Mouse (Mus musculus) liver, adult 2 months (tissue): Measurements from ENCODE around the gene Trpm1. TPM values are rescaled to one million over a fixed set of nuclear protein-coding genes. Genes with fewer than 3 reads are reported as not detected.

Experiments used
- DNase-seq: peaks from one replicate; pipeline ENCODE4 v3.0.0-alpha.2; 2011; ENCODE audit warnings: low read depth, low spot score; ENCODE audit errors: extremely low read depth
- H3K27ac ChIP-seq: fragments of 200-500 bp; replicated peaks from 2 replicates; pipeline ENCODE4 v1.5.1; 2012; ENCODE audit warnings: low read depth, mild to moderate bottlenecking, control low read depth, inconsistent platforms, low read length; ENCODE audit not compliant: insufficient read depth
- H3K27me3 ChIP-seq: fragments of 200-500 bp; 2 replicates; pipeline ENCODE4 v1.6.1; 2012; ENCODE audit warnings: mild to moderate bottlenecking, moderate library complexity, low read length, inconsistent platforms; ENCODE audit not compliant: control insufficient read depth, insufficient read depth
- H3K36me3 ChIP-seq: fragments of 200-500 bp; 2 replicates; pipeline ENCODE4 v1.6.1; 2012; ENCODE audit warnings: low read length, inconsistent platforms; ENCODE audit not compliant: control insufficient read depth, insufficient read depth
- H3K4me1 ChIP-seq: fragments of 200-500 bp; 2 replicates; pipeline ENCODE4 v1.6.1; 2011; ENCODE audit warnings: low read length; ENCODE audit not compliant: control insufficient read depth, insufficient read depth
- H3K4me3 ChIP-seq: fragments of 200-500 bp; 2 replicates; pipeline ENCODE4 v1.5.1; 2011; ENCODE audit warnings: low read depth, mild to moderate bottlenecking, control low read depth, low read length, moderate library complexity; ENCODE audit not compliant: insufficient read depth
- H3K79me2 ChIP-seq: fragments of 200-500 bp; 2 replicates; pipeline ENCODE4 v1.6.1; 2012; ENCODE audit warnings: inconsistent platforms, mild to moderate bottlenecking, low read length, moderate library complexity; ENCODE audit not compliant: control insufficient read depth, insufficient read depth
- H3K9ac ChIP-seq: fragments of 200-500 bp; 2 replicates; pipeline ENCODE4 v1.6.1; 2012; ENCODE audit warnings: low read depth, mild to moderate bottlenecking, control low read depth, inconsistent platforms, low read length
- CTCF ChIP-seq: fragments of 200-500 bp; IDR thresholded peaks from 2 replicates; pipeline ENCODE4 v1.5.1; 2011; ENCODE audit warnings: low read depth, low read length, control low read depth
- POLR2A ChIP-seq: fragments of 200-500 bp; IDR thresholded peaks from 2 replicates; pipeline ENCODE4 v1.6.1; 2011; ENCODE audit warnings: low read length, control low read depth; ENCODE audit not compliant: insufficient read depth; ENCODE audit errors: extremely low read depth
- WGBS: fragments of 180-500 bp; shearing (Covaris S2); methylation state at CpG from one replicate; pipeline ENCODE4 v1.1.7; 2018; 5-methylcytosine and 5-hydroxymethylcytosine counted together
- polyA plus RNA-seq: library from polyadenylated mRNA; depleted of rRNA; stranded (reverse); fragments of >200 nt; gene quantifications from 2 replicates; pipeline ENCODE4 v1.2.3, GENCODE M21; 2012
- total RNA-seq: library from RNA; depleted of rRNA; stranded (reverse); fragments of >200 nt; gene quantifications from 2 replicates; pipeline ENCODE4 v1.2.3, GENCODE M21; 2014

Trpm1 gene
- total and polyA plus RNA-seq, 2 experiments, result 0.04 TPM; not detected in 1

- WGBS, result 65% methylated on average over 7 of the region's 7 CpGs
Measured at GRCm38 (mm10) chr7:64156918-64157690, 3.5 kb downstream of the Trpm1 start.

DNA sequence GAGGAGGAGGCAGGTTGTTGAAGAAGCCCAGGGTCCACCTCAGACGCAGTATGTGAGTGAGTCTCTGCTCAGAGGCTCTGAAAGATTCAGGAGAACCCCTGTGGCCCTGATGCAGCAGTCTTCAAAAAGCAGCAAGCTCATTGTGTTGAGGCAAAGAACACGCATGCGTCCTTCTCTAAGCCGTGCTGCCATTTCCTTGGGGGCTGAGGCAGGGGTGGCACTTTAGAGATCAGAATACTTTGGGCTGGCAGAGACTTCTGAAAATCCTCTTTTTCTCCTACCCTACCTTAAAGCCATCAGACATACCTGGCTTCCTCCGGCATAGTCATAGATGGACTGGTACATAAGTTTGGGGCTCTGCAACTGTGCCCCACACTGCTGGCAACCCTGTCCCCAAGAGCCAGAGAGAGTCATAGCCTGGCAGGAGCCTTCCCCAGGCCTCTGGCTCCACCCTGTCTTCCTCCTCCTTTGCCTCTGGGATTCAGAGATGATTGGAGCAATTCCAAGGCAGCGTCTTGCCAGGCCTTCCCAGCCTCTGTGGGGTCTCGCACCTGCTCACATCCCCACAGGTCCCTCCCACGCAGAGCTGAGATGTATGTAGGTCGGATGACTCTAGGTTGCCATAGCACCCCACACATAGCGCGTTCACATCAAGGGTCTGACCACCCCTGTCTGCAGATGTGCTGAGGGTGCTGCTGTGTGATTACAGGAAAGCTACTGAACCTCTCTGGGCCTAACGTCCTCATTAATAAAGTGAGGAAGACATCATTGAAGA lies 4.8 kb downstream of the Trpm1 start:
- Histone ChIP-seq H3K27me3 (no peaks in the 10 kb centered on the region), H3K79me2 (no peaks in the 10 kb centered on the region), H3K9ac (no peak overlapping the region), H3K27ac (0 out of 2 replicates have a peak overlapping the region, but pooled peaks have one; percentile 6), H3K4me3 (no peak overlapping the region), H3K36me3 (no peaks in the 10 kb centered on the region), H3K4me1 (peaks cover 24% of the 10 kb centered on the region)
- no peak for DNase-seq
- no peak for TF ChIP-seq CTCF
- no peak for TF ChIP-seq POLR2A
- WGBS, result 91% methylated on average over 12 of the region's 12 CpGs

More at GRCm38 (mm10) chr7:64156918-64157690, 3.5 kb downstream of the Trpm1 start:
- Histone ChIP-seq H3K36me3 (no peaks in the 10 kb centered on the region), H3K9ac (no peak overlapping the region), H3K27me3 (no peaks in the 10 kb centered on the region), H3K4me3 (no peak overlapping the region), H3K79me2 (no peaks in the 10 kb centered on the region), H3K4me1 (peaks cover 24% of the 10 kb centered on the region), H3K27ac (peak overlapping the region; percentile 88; the same call in 1 of the 2 replicates)
- TF ChIP-seq CTCF (no peak), POLR2A (no peak)
- DNase-seq, result no peak

DNA sequence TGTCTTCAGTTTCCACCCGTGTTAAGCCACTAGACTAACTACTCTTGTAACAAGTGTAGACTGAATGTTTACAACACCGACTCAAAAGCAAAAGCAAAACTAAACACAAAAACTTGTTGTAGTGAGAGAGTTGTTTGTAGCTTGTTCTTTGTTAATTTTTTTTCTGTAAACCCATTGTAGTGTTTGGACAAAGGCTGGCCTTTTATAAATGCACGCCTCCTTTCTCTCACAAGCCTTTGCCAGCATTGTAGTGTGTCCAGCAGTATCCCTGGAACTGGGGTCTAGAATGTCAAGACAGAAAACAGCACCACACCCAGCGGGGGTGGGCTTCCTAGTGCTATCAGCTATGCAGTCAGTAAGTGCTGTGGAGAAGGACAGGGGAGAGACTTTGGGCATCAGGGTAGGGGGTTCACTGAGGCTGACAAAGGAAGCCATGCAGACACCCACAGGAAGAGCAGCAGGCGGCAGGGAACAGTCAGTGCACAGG lies 5.5 kb downstream of the Trpm1 start:
- no peaks in the 10 kb centered on the region for H3K27me3 ChIP-seq
- no peaks in the 10 kb centered on the region for H3K79me2 ChIP-seq
- H3K9ac ChIP-seq, result no peak overlapping the region
- TF ChIP-seq CTCF (no peak), POLR2A (no peak)
- WGBS, result 66% methylated on average over 5 of the region's 5 CpGs
- DNase-seq, result no peak
- peaks cover 24% of the 10 kb centered on the region for H3K4me1 ChIP-seq
- H3K36me3 ChIP-seq, result no peaks in the 10 kb centered on the region
- no peak overlapping the region for H3K27ac ChIP-seq
- H3K4me3 ChIP-seq, result no peak overlapping the region

GRCm38 (mm10) chr7:64159612-64160591 lies 6.3 kb downstream of the Trpm1 start:
- no peak for TF ChIP-seq CTCF
- TF ChIP-seq POLR2A, result no peak
- peak; percentile 79 for DNase-seq
- no peak overlapping the region; the same call in 1 of the 2 replicates for H3K27ac ChIP-seq

DNA sequence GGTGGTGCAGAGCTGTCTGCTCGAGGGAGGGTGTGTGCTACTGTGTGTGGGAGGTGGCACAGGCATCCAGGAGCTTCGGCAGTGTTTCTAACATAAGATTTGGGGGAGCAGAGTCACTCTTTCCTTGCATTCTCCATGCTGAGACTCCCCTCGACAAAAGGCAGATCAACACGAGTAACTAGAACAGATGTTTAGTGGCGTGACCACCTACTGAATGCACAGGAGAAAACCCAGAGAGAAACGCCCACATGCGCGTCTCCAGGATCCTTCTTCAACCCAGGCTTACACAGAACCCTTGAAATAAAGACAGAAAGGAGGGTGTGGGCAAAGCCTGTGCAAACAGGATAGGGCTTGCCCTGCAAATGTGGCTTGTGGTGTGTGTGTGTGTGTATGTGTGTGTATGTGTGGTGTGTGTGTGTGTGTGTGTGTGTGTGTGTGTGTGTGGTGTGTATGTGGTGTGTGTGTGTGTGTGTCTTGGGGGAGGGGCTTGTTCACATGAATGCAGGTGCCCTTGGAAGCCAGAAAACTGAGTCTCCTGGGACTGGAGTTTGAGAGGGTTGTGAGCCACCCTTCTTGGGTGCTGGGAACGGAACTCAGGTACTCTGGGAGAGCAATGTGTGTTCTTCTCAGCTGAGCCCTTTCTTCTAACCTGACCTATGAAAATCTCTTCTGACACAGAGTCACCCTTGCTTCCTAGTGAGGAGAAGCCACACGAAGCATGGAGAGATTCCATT lies 7.3 kb downstream of the Trpm1 start:
- Histone ChIP-seq H3K9ac (no peak overlapping the region), H3K36me3 (no peaks in the 10 kb centered on the region), H3K27ac (no peak overlapping the region), H3K4me3 (no peak overlapping the region), H3K27me3 (no peaks in the 10 kb centered on the region), H3K79me2 (no peaks in the 10 kb centered on the region), H3K4me1 (peaks cover 24% of the 10 kb centered on the region)
- WGBS, result 86% methylated on average over 10 of the region's 10 CpGs
- DNase-seq, result no peak
- TF ChIP-seq POLR2A, result no peak
- TF ChIP-seq CTCF, result no peak

More at GRCm38 (mm10) chr7:64159612-64160591, 6.3 kb downstream of the Trpm1 start:
- no peaks in the 10 kb centered on the region for H3K27me3 ChIP-seq
- H3K79me2 ChIP-seq, result no peaks in the 10 kb centered on the region
- H3K36me3 ChIP-seq, result no peaks in the 10 kb centered on the region
- no peak overlapping the region for H3K9ac ChIP-seq
- 34% methylated on average over 7 of the region's 7 CpGs for WGBS
- H3K4me1 ChIP-seq, result peaks cover 24% of the 10 kb centered on the region
- H3K4me3 ChIP-seq, result no peak overlapping the region
